Mouse (Mus musculus): ENCODE measurements around the gene Tmem44. TPM values are rescaled to one million over a fixed set of nuclear protein-coding genes. Genes with fewer than 3 reads are reported as not detected.

Tmem44 gene
- polyA plus RNA-seq, 1 experiment, result 1.1 TPM

DNA sequence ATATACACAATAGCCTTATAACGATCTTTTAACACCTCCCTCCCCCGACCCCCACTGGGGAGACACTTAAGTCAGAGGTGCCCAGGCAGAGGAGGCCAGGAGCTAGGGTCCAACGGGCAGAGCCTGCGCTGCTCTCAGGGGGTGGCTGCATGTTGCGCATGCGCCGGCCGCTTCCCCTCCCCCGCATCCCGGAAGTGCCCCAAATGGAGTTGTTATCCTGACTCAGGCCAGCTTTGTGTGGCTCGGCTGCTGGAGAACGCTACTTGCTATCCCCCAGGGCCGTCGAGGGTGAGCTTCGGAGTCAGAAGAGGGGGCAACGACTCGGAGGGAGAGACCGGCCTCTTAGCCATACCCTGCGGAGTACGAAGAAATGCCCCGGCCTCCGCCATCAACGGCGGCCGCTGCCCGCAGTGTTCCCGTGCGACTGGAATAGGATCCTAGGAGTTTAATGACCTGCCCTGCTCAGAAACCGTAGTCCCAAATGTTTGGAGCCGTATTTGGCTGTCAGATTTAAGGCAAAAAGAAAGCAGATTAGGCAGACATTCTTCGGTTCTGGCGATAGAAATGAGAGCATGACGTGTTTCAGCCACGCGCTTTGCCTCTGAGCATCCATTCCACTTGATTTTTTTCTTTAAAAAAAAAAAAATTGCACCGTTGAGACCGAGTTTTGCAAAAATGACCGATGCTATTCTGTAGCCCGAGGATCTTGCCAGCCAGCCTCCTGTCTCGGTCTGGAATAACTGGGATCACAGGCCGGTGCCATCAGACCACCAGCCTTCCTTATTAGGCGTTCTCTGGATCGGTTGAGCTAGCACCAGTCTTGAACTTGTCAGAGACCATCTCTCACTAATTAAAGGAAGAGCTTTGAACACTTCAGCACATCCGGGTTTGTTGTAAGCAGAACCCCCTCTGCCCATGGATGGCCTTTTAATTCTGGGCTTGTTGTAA, 39.9 kb downstream of the Tmem44 start:
- Histone ChIP-seq H3K79me2 (ENCODE audit: control insufficient read depth, insufficient read depth) (peaks cover 13% of the 10 kb centered on the region), H3K27me3 (ENCODE audit: control insufficient read depth, insufficient read depth, insufficient read length) (no peaks in the 10 kb centered on the region), H3ac (ENCODE audit: control insufficient read depth, insufficient read length, low read depth) (peak overlapping the region; percentile 55), H3K79me3 (ENCODE audit: low read depth) (no peaks in the 10 kb centered on the region), H3K4me3 (ENCODE audit: insufficient read depth, poor library complexity, severe bottlenecking) (peak overlapping the region; percentile 50), H3K36me3 (ENCODE audit: control insufficient read depth, insufficient read depth) (no peaks in the 10 kb centered on the region)
- no peak for TF ChIP-seq CEBPB (IDR thresholded peaks at IDR 0.05; ENCODE audit: low read depth)
- TF ChIP-seq MYOD1 (IDR thresholded peaks at IDR 0.05; ENCODE audit: control insufficient read depth, insufficient read length, low read depth), result no peak
- no peak for TF ChIP-seq USF1 (IDR thresholded peaks at IDR 0.05; ENCODE audit: low read depth)

DNA sequence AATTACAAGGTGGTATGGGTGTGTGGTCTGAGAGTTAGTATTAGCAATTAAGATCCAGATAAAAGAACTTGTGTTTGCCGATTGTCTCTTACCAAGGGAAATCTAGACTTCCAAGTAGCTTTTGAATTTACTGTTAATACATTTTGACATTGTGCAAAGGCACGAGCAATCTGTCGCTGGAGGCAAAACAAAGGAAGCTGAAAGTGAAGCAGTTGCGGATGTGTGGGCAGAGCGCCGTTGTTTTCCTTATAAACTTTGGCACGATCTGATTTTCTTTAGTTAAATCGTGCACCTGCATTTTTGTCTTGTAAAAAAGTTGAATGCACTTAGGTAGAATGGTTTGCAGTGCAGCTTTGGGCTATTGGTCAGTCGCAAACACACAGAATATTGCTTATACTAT, 40.6 kb downstream of the Tmem44 start:
- TF ChIP-seq MAX (IDR thresholded peaks at IDR 0.05) (no peak), USF1 (IDR thresholded peaks at IDR 0.05; ENCODE audit: low read depth) (no peak), CTCF (IDR thresholded peaks at IDR 0.05; ENCODE audit: control insufficient read depth, insufficient read depth, insufficient read length) (no peak), MYOG (IDR thresholded peaks at IDR 0.05; ENCODE audit: control insufficient read depth, extremely low read depth, insufficient read length) (no peak)
- H3K4me3 ChIP-seq (ENCODE audit: insufficient read depth, poor library complexity, severe bottlenecking), result peak overlapping the region; percentile 50

DNA sequence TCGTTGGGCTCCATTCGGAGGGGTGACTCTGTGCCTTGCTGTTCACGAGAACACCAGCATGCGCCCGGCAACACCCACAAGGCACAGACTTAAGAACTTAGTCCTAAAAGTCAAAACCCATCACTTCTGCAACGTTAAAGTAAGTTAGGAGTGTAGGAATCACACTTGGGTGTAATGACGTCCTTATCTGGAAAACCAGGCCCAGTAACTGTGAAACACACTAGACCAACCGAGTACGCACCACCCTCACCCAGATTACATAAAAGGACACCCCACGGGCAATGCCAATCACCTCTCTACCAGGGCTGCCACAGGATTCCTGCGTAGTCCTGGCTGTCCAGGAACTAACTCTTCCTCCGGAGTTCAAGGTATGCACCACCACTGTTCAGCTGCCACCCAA, 41.3 kb downstream of the Tmem44 start:
- TF ChIP-seq USF1 (IDR thresholded peaks at IDR 0.05; ENCODE audit: low read depth), result no peak
- no peak for TF ChIP-seq MYOG (IDR thresholded peaks at IDR 0.05; ENCODE audit: control insufficient read depth, extremely low read depth, insufficient read length)
- no peak for TF ChIP-seq FOSL1 (IDR thresholded peaks at IDR 0.05; ENCODE audit: insufficient read depth, low read length, poor library complexity, severe bottlenecking)
- no peak for TF ChIP-seq MAX (IDR thresholded peaks at IDR 0.05)
- no peak for TF ChIP-seq CEBPB (IDR thresholded peaks at IDR 0.05; ENCODE audit: low read depth)
- no peak for TF ChIP-seq CTCF (IDR thresholded peaks at IDR 0.05; ENCODE audit: control insufficient read depth, insufficient read depth, insufficient read length)
- no peak for TF ChIP-seq MYOD1 (IDR thresholded peaks at IDR 0.05; ENCODE audit: control insufficient read depth, insufficient read length, low read depth)
- Histone ChIP-seq H3K79me2 (ENCODE audit: control insufficient read depth, insufficient read depth) (peaks cover 13% of the 10 kb centered on the region), H3K36me3 (ENCODE audit: control insufficient read depth, insufficient read depth) (no peaks in the 10 kb centered on the region), H3K4me3 (ENCODE audit: insufficient read depth, poor library complexity, severe bottlenecking) (no peak overlapping the region), H3K79me3 (ENCODE audit: low read depth) (no peaks in the 10 kb centered on the region), H3K27me3 (ENCODE audit: control insufficient read depth, insufficient read depth, insufficient read length) (no peaks in the 10 kb centered on the region), H3ac (ENCODE audit: control insufficient read depth, insufficient read length, low read depth) (no peak overlapping the region)

More for the DNA sequence above, 40.6 kb downstream of the Tmem44 start:
- H3ac ChIP-seq (ENCODE audit: control insufficient read depth, insufficient read length, low read depth), result no peak overlapping the region
- peaks cover 13% of the 10 kb centered on the region for H3K79me2 ChIP-seq (ENCODE audit: control insufficient read depth, insufficient read depth)
- no peaks in the 10 kb centered on the region for H3K27me3 ChIP-seq (ENCODE audit: control insufficient read depth, insufficient read depth, insufficient read length)
- no peaks in the 10 kb centered on the region for H3K36me3 ChIP-seq (ENCODE audit: control insufficient read depth, insufficient read depth)
- H3K79me3 ChIP-seq (ENCODE audit: low read depth), result no peaks in the 10 kb centered on the region

DNA sequence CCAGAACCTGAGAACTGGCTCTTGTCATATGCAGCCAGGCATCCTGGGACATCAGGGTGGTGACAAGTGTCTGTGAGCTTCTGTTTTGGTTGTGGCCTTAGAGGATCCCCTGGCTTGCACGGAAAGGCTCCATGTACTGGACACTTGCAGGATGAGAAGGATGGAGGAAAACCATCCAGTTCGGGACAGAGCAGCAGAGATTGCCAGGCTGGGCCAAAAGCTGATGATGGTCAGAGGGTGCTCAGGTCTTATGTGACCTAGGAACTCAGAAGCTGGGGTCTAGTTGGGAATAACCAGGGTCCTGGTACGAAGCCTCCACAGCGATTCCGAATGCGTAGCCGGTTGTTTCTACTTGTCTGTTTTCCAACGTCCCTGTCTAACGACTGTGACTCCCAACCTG, 41.9 kb downstream of the Tmem44 start:
- Histone ChIP-seq H3K36me3 (ENCODE audit: control insufficient read depth, insufficient read depth) (no peaks in the 10 kb centered on the region), H3K79me2 (ENCODE audit: control insufficient read depth, insufficient read depth) (peaks cover 13% of the 10 kb centered on the region), H3K79me3 (ENCODE audit: low read depth) (no peaks in the 10 kb centered on the region), H3ac (ENCODE audit: control insufficient read depth, insufficient read length, low read depth) (no peak overlapping the region), H3K4me3 (ENCODE audit: insufficient read depth, poor library complexity, severe bottlenecking) (no peak overlapping the region), H3K27me3 (ENCODE audit: control insufficient read depth, insufficient read depth, insufficient read length) (no peaks in the 10 kb centered on the region)
- TF ChIP-seq CTCF (IDR thresholded peaks at IDR 0.05; ENCODE audit: control insufficient read depth, insufficient read depth, insufficient read length) (no peak), MYOD1 (IDR thresholded peaks at IDR 0.05; ENCODE audit: control insufficient read depth, insufficient read length, low read depth) (no peak), CEBPB (IDR thresholded peaks at IDR 0.05; ENCODE audit: low read depth) (no peak), FOSL1 (IDR thresholded peaks at IDR 0.05; ENCODE audit: insufficient read depth, low read length, poor library complexity, severe bottlenecking) (no peak), USF1 (IDR thresholded peaks at IDR 0.05; ENCODE audit: low read depth) (no peak), MAX (IDR thresholded peaks at IDR 0.05) (no peak), MYOG (IDR thresholded peaks at IDR 0.05; ENCODE audit: control insufficient read depth, extremely low read depth, insufficient read length) (no peak)

DNA sequence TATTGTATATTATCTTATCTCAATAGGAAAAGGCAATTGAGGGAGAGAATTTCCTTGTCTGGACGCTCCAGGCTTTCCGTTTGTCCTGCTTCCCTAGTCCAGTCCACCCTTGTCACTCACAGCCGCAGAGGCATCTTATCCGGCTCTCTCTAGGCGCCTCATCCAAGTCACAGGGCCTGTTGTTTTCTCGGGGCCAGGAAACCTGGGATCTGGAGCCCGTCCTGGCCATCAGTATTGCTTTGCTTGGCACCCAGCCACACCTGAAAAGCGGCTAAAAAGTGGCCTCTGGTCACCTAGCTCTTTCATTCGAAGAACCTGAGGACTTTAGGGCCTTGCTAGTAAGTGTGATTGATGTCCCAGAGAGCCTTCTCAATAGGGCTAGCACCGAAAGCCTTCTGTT, 43.5 kb downstream of the Tmem44 start:
- no peaks in the 10 kb centered on the region for H3K36me3 ChIP-seq (ENCODE audit: control insufficient read depth, insufficient read depth)
- no peaks in the 10 kb centered on the region for H3K27me3 ChIP-seq (ENCODE audit: control insufficient read depth, insufficient read depth, insufficient read length)
- TF ChIP-seq FOSL1 (IDR thresholded peaks at IDR 0.05; ENCODE audit: insufficient read depth, low read length, poor library complexity, severe bottlenecking), result no peak
- TF ChIP-seq MAX (IDR thresholded peaks at IDR 0.05), result no peak
- TF ChIP-seq CEBPB (IDR thresholded peaks at IDR 0.05; ENCODE audit: low read depth), result no peak
- no peak overlapping the region for H3K4me3 ChIP-seq (ENCODE audit: insufficient read depth, poor library complexity, severe bottlenecking)
- H3K79me3 ChIP-seq (ENCODE audit: low read depth), result no peaks in the 10 kb centered on the region
- peaks cover 13% of the 10 kb centered on the region for H3K79me2 ChIP-seq (ENCODE audit: control insufficient read depth, insufficient read depth)
- H3ac ChIP-seq (ENCODE audit: control insufficient read depth, insufficient read length, low read depth), result no peak overlapping the region
